Mouse (Mus musculus): ENCODE measurements around the gene Arl13b.

Arl13b gene

DNA sequence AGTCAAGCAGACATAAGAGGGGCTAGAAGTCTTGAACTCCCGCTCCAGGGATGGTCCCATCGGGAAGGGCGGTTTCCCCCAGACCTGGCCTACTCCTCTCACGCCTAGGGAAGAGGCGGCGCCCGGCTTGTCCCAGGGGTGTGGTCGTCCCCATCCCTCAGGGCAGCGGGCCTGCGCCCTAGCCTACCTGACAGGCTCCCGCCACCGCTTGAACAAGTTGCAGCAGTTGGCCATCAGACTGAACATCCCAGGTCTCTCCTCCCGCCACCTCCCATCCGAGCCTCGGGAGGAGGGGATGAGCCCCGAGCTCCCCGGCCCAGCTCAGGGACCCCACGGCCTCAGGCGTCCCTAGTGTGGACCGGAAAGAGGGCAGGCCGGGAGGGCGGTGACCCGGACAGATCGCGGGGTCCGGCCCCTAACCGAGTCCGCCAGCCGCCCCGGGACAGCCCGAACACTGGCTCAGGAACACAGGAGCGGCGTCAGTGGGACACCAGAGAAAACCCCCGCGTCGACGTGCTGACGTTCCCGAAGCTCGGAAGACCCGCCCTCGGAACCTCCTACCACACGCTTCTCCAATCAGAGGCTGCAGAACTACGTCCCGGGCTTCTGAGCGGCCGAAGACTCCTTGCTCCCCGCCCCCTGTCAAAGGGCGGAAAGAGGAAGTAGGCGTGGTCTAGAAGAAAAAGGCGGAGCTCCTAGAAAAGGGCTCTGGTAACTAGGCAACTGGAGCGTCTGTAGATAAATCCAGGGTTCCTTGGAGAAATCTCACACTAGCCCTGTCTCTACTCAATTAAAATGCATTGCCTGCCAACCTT, at the start of gene Arl13b:
TSS of gene Arl13b (minus strand) at position 543 of the 815 bp plus-strand sequence.
- DNase-seq (ENCODE audit: low read depth, low spot score): peak; percentile 95

DNA sequence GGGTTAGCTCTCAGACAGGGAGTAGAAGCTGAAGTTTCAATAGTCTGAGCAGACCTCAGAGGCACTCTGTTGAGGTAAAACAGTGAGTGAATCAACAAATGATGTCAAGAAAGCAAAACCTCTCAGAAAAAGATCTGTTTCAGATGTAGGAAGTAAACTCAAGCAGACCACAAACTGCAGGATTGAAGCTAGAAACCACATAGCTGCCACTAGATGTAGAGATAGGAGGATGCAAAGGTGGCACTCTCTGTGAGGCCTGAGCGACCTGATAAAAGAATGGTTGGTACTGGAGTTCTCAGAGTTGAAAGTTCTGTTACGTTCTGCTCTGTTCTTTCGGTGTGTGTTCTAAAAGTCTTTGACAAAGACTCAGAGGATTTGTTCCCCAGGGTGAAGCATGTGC, 49.0 kb upstream of the Arl13b start:
- DNase-seq (ENCODE audit: low read depth, low spot score): no peak

DNA sequence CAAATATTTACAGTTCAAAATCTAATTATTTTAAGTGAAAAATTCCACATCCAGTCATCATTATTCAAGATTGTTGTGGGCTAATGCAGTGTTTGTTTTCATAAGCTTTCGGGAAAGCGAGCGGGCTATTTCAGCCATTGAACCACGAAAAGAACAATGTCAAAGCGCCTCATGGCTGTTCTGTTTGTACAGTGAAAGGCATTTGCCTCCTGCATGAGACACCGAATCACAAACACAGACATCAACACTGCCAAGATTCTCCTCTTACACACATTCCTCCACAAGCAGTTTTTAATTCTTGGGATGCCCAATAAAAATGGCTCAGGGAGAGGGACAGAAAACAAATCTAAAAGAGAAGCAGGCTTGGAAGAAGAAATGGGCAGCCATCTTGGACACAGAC, 27.2 kb upstream of the Arl13b start:
- DNase-seq (ENCODE audit: low read depth, low spot score): no peak

GRCm38 (mm10) chr16:62873180-62873579, 26.3 kb upstream of the Arl13b start:
- no peak for DNase-seq (ENCODE audit: low read depth, low spot score)

GRCm38 (mm10) chr16:62872688-62873117, 25.9 kb upstream of the Arl13b start:
- DNase-seq (ENCODE audit: low read depth, low spot score): no peak

DNA sequence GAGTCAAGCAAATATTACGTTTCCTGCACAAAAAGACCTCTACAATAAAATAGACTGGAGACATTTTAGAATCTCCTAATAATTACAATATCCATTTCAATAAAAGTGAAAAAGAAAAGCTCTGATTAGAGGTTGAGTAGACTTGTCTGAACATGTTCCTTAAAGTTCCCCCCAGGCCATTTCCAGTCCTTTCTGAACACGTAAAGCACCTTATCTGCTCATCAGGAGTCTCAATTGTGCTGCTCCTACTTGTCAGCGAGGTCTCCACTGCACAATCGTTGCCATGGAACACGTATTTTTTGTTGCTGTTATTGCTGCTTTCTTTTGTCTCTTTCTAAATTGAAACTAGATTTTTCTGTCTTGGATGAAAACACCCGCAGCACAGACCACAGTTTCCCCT, 14.6 kb upstream of the Arl13b start:
- no peak for DNase-seq (ENCODE audit: low read depth, low spot score)

GRCm38 (mm10) chr16:62860140-62860539, 13.3 kb upstream of the Arl13b start:
- no peak for DNase-seq (ENCODE audit: low read depth, low spot score)

GRCm38 (mm10) chr16:62858018-62858417, 11.2 kb upstream of the Arl13b start:
- no peak for DNase-seq (ENCODE audit: low read depth, low spot score)

DNA sequence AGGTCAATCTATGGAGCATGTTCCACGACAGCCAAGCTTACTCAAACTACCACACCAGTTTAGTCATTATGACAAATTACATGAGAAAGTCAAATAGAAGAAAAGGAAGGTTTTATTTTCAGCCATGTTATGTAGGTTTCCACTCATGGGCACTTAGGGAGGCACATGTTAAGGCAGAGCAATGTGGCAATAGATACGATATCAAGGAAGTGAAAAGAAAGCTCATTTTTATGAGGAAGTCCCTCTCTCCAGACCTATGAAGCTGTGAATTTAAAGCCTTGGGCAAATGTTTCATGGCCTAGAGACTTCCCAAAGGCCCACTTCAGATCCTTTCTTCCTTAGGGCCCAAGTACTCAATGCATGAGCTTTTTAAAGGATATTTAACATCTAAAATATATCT, 10.7 kb upstream of the Arl13b start:
- no peak for DNase-seq (ENCODE audit: low read depth, low spot score)

GRCm38 (mm10) chr16:62856273-62856672, 9.4 kb upstream of the Arl13b start:
- DNase-seq (ENCODE audit: low read depth, low spot score): no peak

DNA sequence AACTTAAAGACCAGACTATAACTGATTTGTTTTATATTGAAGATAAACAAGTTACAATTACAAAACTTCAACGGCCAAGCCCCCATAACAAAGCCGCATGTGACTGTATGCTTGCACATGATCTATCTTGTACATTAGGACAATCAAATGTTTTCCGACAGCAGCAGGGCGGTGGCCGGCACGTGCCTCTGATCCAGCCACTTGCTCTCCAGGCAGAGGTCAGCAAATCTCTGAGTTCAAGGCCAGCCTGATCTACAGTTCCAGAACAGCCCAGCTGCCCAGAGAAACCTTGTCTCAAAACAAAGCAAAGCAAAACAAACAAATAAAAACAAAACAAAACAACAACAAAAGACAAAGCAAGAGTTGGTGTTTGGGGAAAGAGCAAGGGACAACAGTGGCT, 8.5 kb upstream of the Arl13b start:
- DNase-seq (ENCODE audit: low read depth, low spot score): no peak

DNA sequence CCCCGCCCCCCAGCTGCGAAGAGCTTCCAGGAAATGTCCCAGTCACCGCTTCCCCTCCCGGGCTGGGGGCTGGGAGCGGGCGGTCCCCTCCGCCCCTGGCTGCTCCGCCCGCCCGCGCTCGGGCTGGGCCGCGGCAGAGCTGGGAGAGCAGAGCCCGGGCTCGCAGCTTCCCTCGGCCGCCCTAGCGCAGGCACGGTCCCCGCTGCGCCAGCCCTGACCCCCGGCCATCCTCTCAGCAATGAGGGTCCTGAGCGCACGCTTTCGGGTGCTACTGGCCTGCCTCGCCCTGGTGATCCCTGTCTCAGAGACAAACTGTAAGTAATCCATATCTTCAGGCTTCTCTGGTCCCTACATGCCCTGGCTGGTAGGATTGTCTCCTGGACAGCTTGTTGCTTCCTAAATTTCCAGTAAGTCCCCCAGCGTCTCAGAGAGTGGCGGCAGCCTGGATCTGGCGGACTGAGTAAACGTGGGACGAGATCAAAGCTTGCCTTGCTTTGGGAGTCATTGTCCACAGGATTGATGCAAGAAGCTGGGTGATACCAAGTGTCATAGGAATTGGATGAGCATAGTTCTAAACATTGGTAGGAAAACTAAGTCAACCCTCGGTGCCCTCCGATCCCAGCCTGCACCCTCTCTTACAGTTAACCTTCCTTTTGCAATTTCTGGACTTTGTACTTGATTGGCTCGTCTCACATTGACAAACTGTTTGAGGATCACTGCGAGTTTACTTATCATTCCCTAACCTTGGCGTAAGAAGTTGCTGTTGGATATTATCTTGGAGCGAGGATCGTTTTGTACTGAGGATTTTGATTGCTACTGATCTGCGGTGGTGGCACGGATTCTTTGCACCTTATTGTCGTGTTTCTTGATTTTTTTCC, 7.6 kb upstream of the Arl13b start, which contains the start of gene Pros1:
TSS of gene Pros1 (plus strand) at position 117 of the 878 bp plus-strand sequence.
- peak; percentile 38 for DNase-seq (ENCODE audit: low read depth, low spot score)

DNA sequence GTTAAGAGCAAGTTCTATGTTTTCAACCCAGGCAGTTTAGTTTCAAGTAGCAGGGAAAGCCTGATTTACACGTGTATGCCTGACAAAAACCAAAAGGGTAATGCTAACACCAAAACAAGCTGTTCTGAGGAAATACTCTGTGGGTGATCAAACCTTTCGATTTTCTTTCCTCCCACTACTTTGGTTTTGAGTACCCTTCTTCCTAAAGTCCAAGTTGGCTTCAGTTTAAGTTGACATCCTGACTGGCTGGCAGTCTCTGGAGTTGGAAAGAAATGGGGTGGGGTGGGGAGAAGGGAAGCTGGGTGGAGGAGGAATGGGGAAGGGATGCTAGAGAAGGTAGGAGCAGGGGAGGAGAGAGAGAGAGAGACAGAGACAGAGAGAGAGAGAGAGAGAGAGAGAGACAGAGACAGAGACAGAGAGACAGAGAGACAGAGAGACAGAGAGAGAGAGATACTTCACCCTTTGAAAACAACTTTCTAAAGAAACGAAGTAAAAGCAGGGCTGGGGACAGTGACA, 6.8 kb upstream of the Arl13b start:
- no peak for DNase-seq (ENCODE audit: low read depth, low spot score)

GRCm38 (mm10) chr16:62852464-62853252, 5.8 kb upstream of the Arl13b start:
- no peak for DNase-seq (ENCODE audit: low read depth, low spot score)

DNA sequence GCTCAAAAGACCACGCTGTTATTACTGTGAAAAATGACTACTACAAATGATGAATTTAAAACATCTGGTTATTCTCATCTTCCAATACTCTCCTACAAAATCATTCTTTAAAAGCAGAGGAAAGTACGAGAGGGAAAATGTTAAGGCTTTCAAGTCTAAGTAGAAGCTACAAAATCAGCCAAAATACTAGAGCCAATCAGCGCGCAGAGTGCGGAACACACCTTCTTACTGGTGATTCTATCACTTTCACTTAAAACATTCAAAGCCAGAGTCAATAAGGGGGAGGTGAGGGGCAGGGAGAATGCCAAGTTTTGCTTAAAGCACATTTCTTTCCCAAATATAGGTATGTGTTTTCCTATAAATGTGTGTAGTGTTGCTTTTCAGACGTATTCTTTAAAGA, 1.5 kb downstream of the Arl13b start:
- DNase-seq (ENCODE audit: low read depth, low spot score): no peak

- no peak for DNase-seq (ENCODE audit: low read depth, low spot score)
Measured at GRCm38 (mm10) chr16:62834016-62834735, 12.7 kb downstream of the Arl13b start.

DNA sequence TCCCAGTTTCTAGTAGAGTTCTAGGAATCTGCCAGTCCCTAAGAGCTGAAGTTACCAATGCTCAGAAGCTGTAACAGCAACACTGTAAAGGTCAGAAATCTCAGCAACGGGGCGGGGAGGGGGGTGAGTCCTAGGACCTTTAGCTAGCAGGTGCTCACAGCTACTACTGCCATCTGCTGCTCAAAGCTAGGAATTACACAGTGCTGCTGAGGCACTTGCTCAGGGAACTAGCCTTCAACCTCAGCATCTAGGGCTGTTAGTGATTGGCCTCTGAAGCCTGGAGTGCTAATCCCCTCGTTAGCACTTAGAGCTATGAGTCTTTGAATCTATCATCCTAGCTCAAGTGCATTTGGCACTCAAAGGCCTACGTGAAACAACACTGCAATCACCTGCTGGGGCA, 14.4 kb downstream of the Arl13b start:
- peak; percentile 24 for DNase-seq (ENCODE audit: low read depth, low spot score)

DNA sequence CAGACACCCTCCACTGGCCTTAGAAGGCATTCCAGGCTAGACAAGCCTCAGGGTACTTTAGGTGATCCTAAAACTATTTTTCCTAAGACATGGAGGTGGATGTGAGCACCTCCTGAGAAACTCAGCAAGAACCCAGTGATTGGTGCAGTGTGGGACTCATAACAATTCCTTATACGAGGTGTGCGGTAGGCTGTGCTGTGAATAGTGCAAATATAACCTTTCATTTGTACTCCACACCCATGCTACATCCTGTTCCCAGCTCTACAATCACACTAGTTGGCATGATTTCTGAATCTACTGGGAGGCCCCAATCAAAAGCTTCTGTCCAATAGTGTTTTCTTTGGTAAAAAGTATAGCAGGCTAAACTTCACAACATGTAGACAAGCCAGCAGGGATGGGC, 14.8 kb downstream of the Arl13b start:
- no peak for DNase-seq (ENCODE audit: low read depth, low spot score)

DNA sequence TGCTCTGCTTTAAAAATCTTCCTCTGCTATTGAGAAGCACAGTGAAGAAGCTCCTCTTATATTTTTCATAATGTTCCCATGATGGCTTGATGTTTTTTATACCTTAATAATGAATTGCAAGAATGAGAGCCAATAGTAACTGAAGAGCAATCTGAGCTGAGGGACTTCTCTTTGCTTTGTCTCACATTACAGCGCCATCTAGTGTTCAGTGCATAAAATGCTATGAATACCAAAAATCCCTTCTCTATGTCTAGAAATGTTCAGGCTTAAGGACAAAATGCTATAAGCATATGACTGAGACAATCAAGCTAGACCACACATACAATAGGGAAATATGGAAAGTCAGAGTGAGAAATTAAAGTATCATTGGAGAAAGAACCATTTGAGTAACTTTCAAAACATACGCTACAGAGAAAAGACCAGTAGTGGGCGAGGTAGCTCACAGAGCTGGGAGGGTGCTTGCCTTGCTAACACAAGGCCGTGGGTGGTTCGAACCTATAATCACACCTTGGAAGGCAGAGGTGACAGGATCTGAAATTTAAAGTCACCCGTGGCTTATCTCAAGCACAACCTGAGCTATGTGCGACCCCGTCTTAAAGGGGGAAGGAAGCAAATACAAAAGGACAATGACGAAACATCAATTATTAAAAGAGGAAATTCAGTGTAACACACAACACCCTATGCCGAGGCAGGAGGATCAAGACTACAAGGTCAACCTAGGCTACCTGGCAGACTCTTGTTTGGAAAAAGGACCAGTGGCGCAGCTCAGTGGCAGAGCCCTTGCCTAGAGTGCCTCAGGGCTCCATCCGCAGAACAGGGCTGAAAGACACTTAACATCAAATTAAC, 20.5 kb downstream of the Arl13b start:
- peak; percentile 13 for DNase-seq (ENCODE audit: low read depth, low spot score)

DNA sequence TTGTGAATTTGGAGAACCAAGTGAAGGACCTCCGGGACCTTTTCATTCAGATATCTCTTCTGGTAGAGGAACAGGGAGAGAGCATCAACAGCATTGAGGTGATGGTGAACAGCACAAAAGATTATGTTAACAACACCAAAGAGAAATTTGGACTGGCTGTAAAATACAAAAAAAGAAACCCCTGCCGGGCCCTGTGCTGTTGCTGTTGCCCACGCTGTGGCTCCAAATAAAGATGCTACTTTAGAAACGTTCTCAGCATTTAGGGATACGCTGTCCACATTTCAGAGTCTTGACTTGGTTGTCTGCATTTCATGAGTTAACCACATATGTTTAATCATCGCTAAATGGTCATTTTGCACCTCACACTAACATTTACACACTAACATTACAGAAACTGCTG, 24.4 kb downstream of the Arl13b start:
- no peak for DNase-seq (ENCODE audit: low read depth, low spot score)

Measured in skeletal muscle tissue, adult 2 months (tissue).